Mouse (Mus musculus) embryo, embryonic 10.5 days (tissue): ENCODE measurements around the gene Nadk.
A peak's percentile ranks its signal among the peaks of the same experiment; 100 is the strongest.

ENCODE experiments used
- DNase-seq: peaks from one replicate; pipeline ENCODE4 v3.0.0-alpha.2; 2015; ENCODE audit warnings: low spot score

Nadk gene

GRCm38 (mm10) chr4:155603801-155604200, 41.6 kb downstream of the Nadk start:
- no peak for DNase-seq

DNA sequence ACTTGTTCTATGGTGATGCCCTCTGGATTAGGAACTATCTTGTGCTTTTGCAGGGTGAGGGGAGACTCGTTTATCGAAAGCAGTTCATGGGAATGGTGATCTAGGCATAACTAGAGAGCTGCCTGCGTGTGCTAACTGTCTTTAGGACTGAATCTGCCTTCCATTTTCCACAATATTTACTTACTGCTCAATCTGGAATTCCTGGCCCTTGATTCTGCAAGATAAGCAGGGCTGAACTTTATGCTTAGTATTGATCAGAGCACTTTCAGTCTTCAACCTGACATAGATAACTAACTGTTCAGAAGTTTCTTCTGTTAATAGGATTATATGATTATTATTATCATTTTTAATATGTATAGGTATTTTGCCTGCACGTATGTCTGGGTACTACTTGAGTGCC, 43.0 kb downstream of the Nadk start:
- no peak for DNase-seq

DNA sequence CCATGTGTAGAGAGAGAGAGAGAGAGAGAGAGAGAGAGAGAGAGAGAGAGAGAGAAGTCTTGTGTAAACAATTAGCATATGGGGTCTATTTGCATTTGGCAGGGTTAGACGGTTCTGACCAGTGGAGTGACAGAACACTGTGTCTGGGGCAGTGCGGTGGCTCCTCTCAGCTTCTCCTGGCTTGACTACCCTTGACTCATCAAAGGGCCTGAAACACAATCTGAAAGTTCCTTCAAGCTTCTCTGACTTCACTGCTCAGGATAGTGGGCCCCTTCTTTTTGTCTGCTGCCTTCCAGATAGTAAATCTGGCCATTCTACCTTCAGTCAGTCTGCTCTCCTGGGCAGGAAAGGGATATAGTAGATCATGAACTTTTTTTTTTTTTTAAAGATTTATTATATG, 44.6 kb downstream of the Nadk start:
- no peak for DNase-seq

DNA sequence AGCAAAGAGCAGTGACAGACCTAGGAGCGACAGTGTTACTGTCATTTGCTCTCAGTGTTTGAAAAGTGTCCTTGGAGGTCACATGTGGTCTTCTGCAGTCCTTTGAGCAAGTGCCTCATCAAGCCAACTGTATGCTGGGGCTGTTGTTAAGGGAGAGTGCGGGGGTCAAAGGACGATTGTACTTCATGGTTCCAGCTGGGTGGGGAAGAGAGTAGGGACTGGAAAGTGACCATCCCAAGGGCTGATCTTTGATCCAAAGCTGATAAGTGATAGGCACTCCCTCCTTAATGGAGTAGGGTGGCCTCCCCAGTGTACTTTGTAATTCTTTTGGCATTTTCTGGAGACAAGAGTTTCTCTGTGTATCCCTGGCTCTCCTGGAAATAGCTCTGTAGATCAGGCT, 49.7 kb downstream of the Nadk start:
- DNase-seq: no peak

DNA sequence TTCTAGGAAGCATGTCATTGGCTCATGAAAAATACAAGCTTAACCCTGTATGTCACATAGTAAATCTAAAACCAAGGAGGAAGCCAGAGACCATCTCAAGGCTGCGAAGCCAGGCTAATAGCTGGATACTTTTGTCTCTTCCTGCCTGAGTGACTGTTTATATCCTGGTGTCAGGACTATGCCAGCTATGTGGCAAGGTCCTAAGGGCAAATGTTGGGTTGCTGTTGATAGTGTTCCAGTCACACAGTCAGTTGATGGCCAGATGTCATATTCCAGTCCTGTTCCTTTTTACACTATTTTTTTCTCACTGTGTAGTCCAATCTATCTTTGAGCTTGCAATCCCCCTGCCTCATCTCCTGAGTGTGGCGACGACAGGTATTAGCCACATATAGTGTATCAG, 51.1 kb downstream of the Nadk start:
- DNase-seq: no peak

- no peak for DNase-seq
Measured at GRCm38 (mm10) chr4:155618321-155618720, 56.1 kb downstream of the Nadk start.

DNA sequence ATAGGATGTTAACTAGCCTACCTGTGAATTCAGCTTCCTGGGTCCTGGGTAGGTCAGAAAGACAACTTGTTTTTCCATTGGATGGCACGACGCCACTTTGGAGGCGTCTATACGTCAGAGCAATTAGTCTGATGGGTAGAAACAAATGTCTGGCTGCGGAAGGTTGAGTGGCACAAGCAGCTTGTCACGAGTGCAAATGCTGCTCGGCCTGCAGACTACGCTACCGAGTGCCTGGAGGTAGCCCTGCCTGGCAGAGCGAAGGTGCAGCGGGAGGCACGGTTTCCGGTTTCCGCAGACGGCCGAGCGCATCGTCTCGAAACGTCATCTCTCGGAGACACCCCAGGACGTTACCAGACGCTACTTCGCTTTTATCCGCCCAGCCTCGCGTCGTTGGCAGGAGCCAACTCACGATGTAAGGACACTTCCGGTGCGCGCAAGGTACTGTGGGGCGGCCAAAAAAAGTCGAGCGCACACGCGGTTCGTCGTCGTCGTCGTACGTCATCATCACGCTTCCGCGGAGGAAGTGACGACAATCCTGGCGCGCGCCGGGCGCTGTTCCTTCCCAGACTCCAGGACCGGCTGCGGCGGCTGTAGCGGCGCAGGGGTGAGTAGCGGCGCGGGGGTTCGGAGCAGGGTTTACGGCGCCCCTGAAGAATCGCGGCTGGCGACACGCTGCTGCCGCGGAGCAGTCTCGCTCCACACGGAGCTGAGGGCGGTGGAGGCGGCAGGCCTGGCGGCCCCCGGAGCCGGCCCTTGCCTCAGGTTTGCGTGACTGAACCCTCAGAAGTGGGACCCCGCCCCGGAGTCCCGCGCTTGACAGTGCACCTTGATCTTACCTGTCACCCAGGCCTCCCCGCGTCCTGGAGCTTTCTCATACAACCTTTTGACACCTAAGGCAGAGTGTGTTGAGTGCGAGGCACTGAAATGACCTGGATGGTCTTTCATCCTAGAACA, 62.4 kb downstream of the Nadk start, which contains the start of gene Cdk11b:
Cdk11b (plus strand) TSS at position 517 of the 954 bp plus-strand sequence.
- peak; percentile 99 for DNase-seq

DNA sequence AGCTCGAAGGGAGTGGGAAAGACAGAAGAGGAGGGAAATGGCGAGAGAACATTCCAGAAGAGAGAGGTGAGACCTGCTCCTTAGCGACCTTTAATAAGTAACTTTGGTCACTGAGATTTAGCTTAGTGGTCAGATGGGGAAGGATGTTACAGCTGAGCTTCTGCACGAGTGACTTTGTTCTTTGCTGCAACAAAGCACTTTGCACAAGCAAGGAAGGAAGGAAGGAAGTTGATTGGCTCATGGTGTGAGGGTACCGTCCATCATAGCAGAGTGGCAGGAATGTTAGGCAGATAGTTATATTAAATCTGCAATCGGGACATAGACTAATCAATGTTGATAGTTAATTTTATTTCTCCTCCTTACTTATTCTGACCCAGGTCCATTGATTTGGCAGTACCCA, 68.1 kb downstream of the Nadk start:
- DNase-seq: no peak

- DNase-seq: no peak
Measured at GRCm38 (mm10) chr4:155635766-155636499, 73.8 kb downstream of the Nadk start.
